Mouse (Mus musculus) spleen, adult 2 months (tissue): ENCODE results near the gene Gm11444. TPM values are rescaled to one million over a fixed set of nuclear protein-coding genes. Genes with fewer than 3 reads are reported as not detected.

Source experiments
- DNase-seq, 2 experiments: peaks; one replicate each; pipeline versions ENCODE4 v3.0.0 to v3.0.0-alpha.2; 2012 to 2021; ENCODE audit warnings: low spot score in 2 of 2, low read depth in 1 of 2
- H3K27ac ChIP-seq: fragments of 200-500 bp; 2 replicates; pipeline ENCODE4 v1.5.1; 2012; ENCODE audit warnings: low read length, inconsistent platforms; ENCODE audit not compliant: insufficient read depth
- H3K27me3 ChIP-seq: fragments of 200-500 bp; 2 replicates; pipeline ENCODE4 v1.6.1; 2012; ENCODE audit warnings: mild to moderate bottlenecking, moderate library complexity, low read length, inconsistent platforms; ENCODE audit not compliant: control insufficient read depth, insufficient read depth
- H3K36me3 ChIP-seq: fragments of 200-500 bp; 2 replicates; pipeline ENCODE4 v1.6.1; 2012; ENCODE audit warnings: mild to moderate bottlenecking, low read length, inconsistent platforms; ENCODE audit not compliant: control insufficient read depth, insufficient read depth
- H3K4me1 ChIP-seq: fragments of 200-500 bp; 2 replicates; pipeline ENCODE4 v1.6.1; 2011; ENCODE audit warnings: inconsistent platforms; ENCODE audit not compliant: control insufficient read depth, insufficient read depth, insufficient read length
- H3K4me3 ChIP-seq: fragments of 200-500 bp; 2 replicates; pipeline ENCODE4 v1.5.1; 2011; ENCODE audit warnings: mild to moderate bottlenecking, inconsistent platforms; ENCODE audit not compliant: insufficient read depth, insufficient read length; ENCODE audit errors: extremely low read depth
- CTCF ChIP-seq: fragments of 200-500 bp; IDR thresholded peaks from 2 replicates; pipeline ENCODE4 v1.5.1; 2011; ENCODE audit warnings: mild to moderate bottlenecking, inconsistent platforms; ENCODE audit not compliant: insufficient read depth, insufficient read length, insufficient replicate concordance; ENCODE audit errors: extremely low read depth
- POLR2A ChIP-seq: fragments of 200-500 bp; IDR thresholded peaks from 2 replicates; pipeline ENCODE4 v1.6.1; 2011; ENCODE audit warnings: low read depth, low read length, inconsistent platforms
- WGBS: fragments of 180-500 bp; shearing (Covaris S2); methylation state at CpG from one replicate; pipeline ENCODE4 v1.1.7; 2018; 5-methylcytosine and 5-hydroxymethylcytosine counted together
- polyA plus RNA-seq: library from polyadenylated mRNA; depleted of rRNA; stranded (reverse); fragments of >200 nt; gene quantifications from 2 replicates; pipeline ENCODE4 v1.2.3, GENCODE M21; 2012

Gene Gm11444
- polyA plus RNA-seq, 1 experiment = not detected

DNA sequence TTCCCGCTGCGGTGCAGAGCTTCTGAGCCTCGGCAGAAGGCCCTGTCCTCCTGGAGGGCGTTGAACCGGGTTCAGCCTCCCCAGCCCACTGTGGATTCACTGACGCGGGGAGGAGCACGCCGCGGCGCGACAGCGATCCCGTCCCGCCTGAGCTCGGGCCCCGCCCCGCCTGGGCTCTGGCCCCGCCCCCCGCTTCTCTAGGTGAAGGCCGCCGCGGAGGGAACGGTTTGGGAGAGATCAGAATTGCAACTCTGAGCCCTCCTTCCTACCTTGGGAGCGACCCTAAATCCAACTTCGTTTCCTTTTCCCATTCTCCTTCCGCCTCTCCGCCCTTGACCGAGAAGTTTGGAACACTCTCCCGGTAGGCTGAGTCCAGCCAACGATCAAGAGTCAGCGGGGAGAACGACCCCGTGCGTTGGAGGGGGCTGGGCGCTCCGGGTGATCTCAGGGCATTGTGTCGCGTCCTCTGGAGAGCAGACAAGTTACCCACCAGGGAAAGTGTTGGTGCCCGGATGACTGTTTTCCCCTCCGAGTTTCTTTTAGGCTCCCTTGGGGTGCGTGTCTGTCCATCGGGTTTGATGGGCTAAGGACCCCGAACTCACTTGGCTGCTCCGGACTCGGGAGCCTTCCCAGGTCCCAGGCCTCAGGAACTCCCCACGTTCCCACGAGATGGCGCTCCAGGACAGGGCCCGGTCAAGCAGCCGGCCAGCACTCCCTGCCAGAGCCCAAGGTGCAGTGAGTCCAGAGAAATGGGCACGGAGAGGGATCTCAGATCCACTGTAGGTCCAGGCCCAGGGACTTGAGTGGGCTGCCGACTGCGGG lies 5.8 kb downstream of the Gm11444 start:
- Histone ChIP-seq H3K27ac (no peak overlapping the region), H3K36me3 (no peaks in the 10 kb centered on the region), H3K4me1 (peaks cover 12% of the 10 kb centered on the region), H3K27me3 (peaks cover 34% of the 10 kb centered on the region), H3K4me3 (peak overlapping the region; percentile 48; the same call in 1 of the 2 replicates)
- peak in 1 of 2 experiments; percentile 50 for DNase-seq
- no peak for TF ChIP-seq POLR2A
- TF ChIP-seq CTCF = peak; percentile 55; the same call in 1 of the 2 replicates
- 2% methylated on average over 49 of the region's 54 CpGs for WGBS

DNA sequence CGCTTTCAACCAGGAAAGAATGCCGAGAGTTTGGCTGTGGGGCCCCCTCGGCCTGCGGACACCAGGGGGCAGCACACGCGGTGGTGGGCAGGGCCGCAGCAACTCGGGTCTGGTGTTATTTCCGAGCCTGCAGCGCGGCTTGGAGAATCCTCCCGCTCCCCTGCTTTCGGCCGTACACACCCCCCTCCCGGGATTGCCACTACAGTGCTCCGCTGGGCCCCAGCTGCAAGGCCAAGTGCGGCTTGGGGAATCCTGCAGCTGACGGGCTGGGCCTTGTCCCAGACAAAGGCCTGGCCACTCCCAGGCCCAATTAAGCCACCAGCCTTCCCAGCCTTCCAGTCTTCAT lies 6.8 kb downstream of the Gm11444 start:
- no peaks in the 10 kb centered on the region for H3K36me3 ChIP-seq
- H3K27ac ChIP-seq = no peak overlapping the region
- 2% methylated on average over 18 of the region's 18 CpGs for WGBS
- peaks cover 34% of the 10 kb centered on the region for H3K27me3 ChIP-seq
- TF ChIP-seq CTCF = peak; percentile 76
- no peak for TF ChIP-seq POLR2A
- H3K4me3 ChIP-seq = peak overlapping the region; percentile 26; the same call in 1 of the 2 replicates
- peaks cover 12% of the 10 kb centered on the region for H3K4me1 ChIP-seq
- peak in 1 of 2 experiments; percentile 49 for DNase-seq

DNA sequence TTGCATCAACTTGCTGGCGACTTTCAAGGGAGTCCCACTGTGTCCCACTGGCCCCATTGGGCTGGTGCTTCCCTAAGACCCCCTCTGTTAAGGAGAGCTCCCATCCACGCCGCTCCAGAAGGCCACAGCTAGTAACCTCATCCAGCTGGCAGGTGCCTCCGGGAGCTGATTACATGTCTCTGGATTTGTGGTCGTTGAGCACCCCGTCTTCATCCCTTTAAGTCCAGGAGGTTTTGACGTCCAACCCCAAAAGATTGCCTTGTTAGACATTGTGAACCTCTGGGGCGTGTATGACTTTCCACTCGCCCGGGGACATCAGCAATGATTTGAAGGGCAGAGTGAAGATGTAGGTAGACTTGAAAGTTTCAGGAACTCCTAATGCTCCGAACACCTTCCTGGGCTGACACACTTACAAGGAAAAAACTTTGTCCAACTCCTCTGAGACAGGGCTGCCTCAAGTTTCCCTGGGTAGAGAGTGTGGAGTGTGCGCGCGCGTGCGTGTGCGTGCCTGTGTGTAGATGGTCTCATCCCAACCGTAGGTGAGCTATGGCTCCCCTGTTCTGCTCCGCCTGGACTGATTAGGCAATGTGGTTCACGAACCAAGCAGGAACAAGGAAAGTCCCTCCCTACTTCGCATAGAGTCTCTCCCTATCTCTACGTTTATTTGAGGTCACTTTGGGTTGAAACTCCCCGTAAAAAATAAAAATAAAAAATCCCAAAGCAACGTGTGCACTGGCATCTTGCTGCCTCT lies 7.4 kb downstream of the Gm11444 start:
- TF ChIP-seq POLR2A (no peak), CTCF (no peak)
- WGBS = 17% methylated on average over 24 of the region's 24 CpGs
- no peak for DNase-seq
- Histone ChIP-seq H3K27me3 (peaks cover 38% of the 10 kb centered on the region), H3K27ac (no peak overlapping the region), H3K4me3 (no peak overlapping the region), H3K36me3 (no peaks in the 10 kb centered on the region), H3K4me1 (peaks cover 17% of the 10 kb centered on the region)

DNA sequence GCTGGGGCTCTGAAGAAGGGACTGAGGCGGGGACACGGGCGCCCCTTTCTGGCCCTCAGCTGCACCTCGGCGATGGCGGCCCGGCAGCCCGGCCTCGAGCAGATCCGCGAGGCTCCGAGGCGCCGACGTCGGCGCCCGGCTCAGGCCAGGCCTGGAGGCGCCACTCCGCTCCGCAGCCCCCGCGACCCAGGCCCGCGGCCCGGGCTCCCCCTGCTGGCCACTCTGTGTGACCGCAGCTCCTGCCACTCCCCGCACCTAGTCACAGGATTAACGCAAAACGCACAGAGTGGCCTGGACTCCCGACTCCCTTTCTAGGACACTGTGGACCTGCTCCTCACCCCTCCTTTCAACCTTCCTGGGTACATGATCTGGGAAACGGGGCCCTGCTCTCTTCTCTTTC lies 8.2 kb downstream of the Gm11444 start:
- DNase-seq = peak in 1 of 2 experiments; percentile 36
- Histone ChIP-seq H3K36me3 (no peaks in the 10 kb centered on the region), H3K27ac (no peak overlapping the region), H3K27me3 (peaks cover 43% of the 10 kb centered on the region), H3K4me3 (no peak overlapping the region), H3K4me1 (peaks cover 22% of the 10 kb centered on the region)
- TF ChIP-seq CTCF = peak; percentile 64
- no peak for TF ChIP-seq POLR2A
- WGBS = under 1% methylated on average over 32 of the region's 32 CpGs

DNA sequence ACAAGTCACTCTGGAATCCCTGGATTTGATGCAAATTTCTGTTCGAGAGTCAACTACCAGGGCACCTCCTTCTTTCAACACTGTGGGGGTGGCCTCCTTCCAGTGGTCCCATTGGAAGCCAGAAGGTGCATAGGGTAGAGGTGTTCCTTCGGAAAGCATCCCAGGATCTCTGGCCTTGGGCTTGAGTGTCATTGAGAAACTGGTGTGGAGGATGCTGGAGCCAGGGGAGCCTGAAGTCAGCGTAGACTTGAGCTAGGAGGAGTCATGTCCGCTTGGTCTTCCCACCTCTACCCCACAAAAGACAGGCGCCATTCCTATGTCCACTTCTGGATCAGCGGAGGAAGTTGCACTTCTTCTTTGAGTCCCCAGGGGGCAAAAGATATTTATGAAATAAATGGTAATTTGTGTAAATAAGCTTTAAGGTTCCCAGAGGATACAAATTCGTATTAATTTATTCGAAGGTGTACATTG lies 8.9 kb downstream of the Gm11444 start:
- no peak for DNase-seq
- Histone ChIP-seq H3K27ac (no peak overlapping the region), H3K4me1 (peaks cover 22% of the 10 kb centered on the region), H3K36me3 (no peaks in the 10 kb centered on the region), H3K27me3 (peaks cover 47% of the 10 kb centered on the region), H3K4me3 (no peak overlapping the region)
- 14% methylated on average over 8 of the region's 8 CpGs for WGBS
- TF ChIP-seq CTCF = no peak
- no peak for TF ChIP-seq POLR2A

DNA sequence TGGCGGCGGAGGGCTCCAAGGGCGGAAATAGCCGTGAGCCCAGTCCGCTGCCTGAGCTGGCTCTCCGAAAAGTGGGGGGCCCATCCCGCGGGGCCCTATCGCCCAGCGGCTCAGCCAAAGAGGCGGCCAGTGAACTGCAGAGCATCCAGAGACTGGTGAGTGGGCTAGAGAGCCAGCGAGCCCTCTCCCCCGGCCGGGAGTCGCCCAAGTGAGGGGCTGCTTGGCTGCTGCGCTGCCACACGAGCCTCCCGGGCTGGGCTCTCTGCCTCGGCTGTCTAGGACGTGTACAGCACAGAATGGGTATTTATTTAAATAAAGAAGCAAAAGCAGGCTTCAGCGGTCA lies 9.4 kb downstream of the Gm11444 start:
- Histone ChIP-seq H3K27ac (no peak overlapping the region), H3K4me3 (no peak overlapping the region)

More for the DNA sequence above, 9.4 kb downstream of the Gm11444 start:
- peaks cover 22% of the 10 kb centered on the region for H3K4me1 ChIP-seq
- no peak for DNase-seq
- TF ChIP-seq CTCF (no peak), POLR2A (no peak)
- WGBS = 7% methylated on average over 21 of the region's 21 CpGs
- no peaks in the 10 kb centered on the region for H3K36me3 ChIP-seq
- peaks cover 47% of the 10 kb centered on the region for H3K27me3 ChIP-seq
